Mouse (Mus musculus) common myeloid progenitor, adult 5-6 weeks (primary cell): ENCODE data around the gene Cabp1. TPM values are rescaled to one million over a fixed set of nuclear protein-coding genes. Genes with fewer than 3 reads are reported as not detected.
"Not testable (repeated sequence)": the region's sequence is repeated elsewhere in the genome, so short reads cannot be mapped to it uniquely, and the experiment has no call there.

Source experiments
- ATAC-seq: replicated peaks from 2 replicates; pipeline ENCODE4 v1.8.0; 2016; ENCODE audit warnings: low read depth, mild to moderate bottlenecking, moderate TSS enrichment, inconsistent platforms; ENCODE audit not compliant: poor library complexity, severe bottlenecking
- total RNA-seq: library from RNA; stranded (forward); fragments of 200-1000, 187-1606 nt; gene quantifications from 2 replicates; pipeline ENCODE4 v1.2.3, GENCODE M21; 2017

The Cabp1 gene
- total RNA-seq, 1 experiment from 2014 or later = not detected

DNA sequence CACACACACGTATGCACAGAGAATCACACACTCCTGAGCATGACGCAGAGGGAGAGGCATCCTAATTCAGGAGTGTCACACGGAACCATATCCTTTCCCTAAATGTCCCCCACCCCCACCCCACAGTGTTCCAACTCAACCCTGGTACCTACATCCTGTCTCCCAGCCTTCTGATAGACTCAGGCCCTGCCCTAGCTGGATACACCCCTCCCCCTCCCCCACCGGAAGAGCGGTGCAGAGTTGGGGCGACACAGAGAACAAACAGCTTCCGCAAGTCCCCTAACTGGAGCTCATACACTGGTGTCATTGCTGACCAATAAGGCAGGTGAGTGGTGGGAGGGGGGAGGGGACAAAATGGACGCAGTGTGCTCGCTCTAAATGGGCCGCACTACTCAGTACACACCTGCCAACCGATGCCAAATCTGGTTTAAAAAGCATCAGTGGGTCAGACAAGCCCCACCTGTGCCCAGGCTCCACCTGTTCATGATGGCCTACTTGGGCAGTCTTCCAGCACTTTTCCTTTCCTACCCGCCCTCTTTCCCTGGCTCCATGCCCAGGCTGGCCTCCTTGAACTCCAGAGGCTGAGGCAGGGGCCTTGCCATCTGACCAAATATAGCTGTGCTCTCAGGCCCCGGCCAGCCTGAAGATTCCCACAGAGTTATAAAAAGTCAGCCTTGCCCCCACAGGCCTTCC lies 12.8 kb downstream of the Cabp1 start:
- ATAC-seq = no peak

DNA sequence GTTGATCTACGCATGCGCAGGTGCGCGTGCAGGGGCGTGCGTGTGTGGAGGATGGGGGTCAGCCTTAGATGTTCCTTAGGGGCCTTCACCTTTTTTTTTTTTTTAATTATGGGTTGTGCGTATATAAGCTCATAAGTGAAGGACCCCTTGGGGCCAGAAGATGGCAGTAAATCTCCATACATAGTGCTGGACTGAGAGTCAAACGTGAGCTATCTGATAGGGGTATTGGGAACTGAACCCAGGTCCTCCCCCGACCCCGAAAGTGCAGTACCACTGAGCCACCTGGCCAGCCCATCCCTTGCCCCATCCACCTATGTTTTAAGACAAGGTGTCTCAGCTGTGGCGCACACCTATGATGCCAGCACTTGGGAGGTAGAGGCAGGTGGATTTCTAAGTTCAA lies 14.6 kb downstream of the Cabp1 start:
- ATAC-seq = no peak

DNA sequence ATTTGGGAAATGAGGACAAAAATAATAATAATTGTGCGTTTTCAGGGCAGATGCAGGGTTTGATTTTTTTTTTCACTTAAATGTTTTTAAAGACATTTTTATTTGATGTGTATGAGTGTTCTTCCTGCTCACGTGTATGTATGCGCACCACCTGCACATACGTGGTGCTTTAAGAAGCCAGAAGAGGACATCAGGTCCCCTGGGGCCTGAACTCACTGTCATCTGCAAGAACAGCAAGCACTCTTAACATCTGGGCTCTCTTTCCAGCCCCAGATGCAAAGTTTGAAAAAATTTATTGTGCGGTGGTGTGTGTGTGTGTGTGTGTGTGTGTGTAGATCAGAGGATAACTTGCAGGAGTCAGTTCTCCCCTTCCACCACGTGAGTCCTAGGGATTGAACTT lies 16.3 kb downstream of the Cabp1 start:
- ATAC-seq = no peak

DNA sequence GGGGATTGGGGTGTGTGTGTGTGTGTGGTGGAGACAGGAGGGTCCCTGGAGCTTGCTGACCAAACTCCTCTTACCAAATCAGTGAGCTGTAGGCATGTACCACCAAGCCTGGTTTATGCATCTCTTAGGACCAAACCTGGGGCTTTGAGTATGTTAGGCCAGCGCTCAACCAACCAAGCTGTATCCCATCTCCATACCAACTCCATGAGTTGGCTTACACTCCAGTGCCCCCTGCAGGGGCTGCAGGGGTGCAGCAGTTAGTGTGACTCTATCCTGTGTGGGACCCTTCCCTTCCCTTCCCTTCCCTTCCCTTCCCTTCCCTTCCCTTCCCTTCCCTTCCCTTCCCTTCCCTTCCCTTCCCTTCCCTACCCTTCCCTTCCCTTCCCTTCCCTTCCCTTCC lies 19.6 kb downstream of the Cabp1 start:
- ATAC-seq = peak; percentile 45; the same call in 1 of the 2 replicates

DNA sequence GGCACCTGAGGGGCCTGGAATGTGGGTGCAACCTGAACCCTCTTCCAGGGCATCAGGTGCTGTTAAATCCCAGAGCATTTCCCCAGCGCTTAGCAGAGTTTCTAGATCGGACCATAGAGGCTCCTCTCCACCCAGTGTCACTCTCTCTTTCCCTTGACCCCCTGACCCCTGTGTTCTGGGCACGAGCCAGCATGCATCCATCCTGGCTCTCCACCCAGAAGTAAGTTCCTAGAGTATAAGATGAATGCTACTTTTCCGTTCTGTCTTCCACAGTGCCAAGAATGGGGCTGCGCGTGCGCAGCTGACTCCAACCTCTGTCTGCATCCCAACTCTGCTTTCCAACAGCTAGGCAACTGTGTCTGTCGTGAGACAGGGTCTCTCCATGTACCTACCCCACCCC lies 24.0 kb downstream of the Cabp1 start:
- ATAC-seq = no peak

DNA sequence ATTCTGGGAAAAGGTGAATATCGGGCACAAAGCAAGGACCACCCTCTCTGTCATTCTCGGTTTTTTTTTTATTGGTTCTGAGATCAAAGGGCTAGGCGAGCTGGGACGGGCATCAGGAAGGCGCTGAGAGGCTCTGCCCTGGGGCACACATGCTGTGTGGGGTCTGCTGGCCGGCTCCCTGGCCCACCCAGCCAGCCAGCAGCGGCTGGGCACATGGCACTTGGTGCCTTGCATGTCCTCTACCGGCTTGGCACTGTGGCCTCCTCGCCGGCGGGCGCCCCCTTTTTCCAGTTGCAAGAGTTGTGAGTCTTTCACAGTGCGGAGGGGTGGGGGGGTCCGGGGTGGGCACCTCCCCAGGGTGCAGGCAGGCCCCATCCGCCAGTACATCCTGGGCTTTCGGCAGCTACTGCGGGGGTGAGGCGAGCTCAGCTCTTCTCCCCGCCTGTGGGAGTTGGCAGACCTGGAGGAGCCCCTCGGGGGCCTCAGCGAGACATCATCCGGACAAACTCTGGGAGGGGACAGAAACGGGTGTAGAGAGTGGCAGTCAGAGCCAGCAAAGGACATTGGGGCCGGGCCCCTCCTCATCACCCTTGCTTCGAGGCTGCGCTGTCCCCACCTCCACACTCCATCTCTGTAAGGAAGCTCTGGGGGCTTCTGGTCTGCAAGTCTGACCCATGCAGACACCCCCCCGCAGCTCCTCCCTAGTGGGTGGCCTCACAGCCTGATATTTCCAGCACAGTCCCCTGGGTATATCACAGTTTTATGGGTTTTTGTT lies 25.4 kb downstream of the Cabp1 start:
- ATAC-seq = no peak

DNA sequence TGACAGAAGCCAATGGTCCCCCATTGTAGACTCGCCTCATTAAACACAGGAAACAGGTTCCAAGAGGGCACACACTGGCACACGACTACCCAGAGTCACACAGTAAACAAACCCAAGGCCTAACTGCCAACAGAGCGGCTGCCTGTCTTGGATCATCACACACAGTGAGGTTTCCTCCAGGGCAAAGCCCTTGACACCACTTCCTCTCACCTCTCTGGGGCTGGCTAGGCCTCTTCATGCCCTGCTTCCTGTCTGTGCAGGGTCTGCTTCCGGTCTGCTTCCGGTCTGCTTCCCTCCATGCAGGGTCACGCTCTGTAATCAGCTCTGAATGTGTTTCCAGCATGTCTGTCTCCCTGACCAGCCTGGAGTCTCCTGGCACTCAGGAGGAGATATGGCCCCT lies 26.8 kb downstream of the Cabp1 start:
- ATAC-seq = peak; percentile 76

DNA sequence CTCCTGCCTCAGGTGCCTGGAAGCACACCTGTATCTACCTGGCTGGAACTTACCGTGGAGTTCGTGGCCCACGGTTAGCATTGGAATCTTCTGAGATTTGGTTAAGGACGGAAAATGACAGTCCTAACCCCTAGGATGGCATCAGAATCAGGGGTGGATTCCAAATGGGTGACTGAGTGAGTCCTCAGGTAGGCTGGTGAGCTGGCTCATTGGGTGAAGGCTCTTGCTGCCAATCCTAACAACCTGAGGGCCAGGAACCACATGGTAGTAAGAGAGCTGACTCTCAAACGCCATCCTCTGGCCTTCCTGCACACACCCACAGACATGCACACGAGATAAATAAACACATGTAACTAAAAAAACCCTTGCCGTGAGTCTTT lies 27.4 kb downstream of the Cabp1 start:
- no peak for ATAC-seq

DNA sequence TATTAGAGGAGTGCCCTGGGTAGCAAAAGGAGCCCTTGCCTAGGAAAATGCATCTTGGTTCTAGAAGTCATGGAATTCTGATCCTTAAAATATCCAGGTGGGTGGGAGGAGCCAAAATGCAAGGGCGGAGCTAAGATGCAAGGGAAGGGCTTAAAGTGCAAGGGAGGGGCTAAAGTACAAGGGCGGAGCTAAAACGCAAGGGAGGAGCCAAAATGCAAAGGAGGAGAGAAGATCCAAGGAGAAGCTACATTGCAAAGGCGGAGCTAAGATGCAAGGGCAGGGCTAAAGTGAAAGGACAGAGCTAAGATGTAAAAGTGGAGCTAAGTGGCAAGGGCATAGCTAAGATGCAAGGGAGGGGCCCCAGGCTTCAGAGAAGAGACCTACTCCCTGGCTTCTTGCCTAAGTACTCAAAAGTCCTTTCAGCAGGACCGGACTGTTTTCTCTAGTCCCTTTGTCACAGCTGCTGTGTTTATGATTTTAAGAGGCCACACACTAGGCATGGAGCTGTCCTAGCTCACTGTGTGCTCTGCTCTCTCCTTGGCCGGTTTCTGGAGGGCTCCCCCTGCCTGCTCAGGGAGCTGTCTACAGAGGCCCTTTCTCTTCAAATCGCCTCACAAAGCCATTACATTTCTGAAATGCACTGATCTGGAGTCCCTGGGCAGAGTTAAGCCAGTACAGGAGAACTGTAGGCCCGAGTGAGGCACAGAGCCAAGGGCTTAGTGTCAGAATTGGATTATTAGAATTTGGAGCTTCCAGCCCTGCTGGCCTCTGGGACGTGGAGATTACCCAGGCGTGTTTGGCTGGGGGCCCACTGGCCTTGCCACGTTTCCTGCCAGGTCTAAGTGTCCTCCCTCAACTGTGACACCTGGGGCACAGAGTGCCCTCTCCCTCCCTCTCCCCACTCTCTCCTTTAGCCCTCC lies 28.0 kb downstream of the Cabp1 start:
- ATAC-seq = no peak

DNA sequence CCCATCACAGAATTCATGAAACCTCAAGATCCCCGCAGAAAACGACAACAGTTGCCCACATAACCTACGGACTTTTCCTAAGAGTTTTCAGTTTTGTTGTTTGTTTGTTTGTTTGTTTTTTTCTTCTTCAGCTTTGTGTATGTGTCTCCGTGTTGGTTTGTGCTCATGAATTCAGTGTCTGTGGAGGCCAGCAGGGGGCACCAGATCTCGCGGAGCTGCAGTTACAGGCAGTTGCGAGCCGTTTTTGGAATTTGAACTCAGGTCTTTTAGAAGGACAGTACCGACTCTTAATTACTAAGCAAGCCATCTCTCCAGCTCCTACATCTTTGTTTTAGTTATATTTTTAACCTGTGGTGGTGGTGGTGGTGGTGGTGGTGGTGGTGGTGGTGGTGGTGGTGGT lies 28.8 kb downstream of the Cabp1 start:
- no peak for ATAC-seq

DNA sequence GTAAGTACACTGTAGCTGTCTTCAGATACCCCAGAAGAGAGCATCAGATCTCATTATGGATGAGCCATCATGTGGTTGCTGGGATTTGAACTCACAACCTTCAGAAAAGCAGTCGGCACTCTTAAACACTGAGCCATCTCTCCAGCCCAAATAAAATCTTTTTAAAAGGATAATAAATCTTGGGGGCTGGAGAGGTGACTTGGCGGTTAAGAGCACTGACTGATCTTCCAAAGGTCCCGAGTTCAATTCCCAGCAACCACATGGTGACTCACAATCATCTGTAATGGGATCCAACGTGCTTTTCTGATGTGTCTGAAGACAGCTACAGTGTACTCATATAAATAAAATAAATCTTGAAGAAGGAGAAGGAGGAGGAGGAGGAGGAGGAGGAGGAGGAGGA lies 29.7 kb downstream of the Cabp1 start:
- ATAC-seq = not testable (repeated sequence)

DNA sequence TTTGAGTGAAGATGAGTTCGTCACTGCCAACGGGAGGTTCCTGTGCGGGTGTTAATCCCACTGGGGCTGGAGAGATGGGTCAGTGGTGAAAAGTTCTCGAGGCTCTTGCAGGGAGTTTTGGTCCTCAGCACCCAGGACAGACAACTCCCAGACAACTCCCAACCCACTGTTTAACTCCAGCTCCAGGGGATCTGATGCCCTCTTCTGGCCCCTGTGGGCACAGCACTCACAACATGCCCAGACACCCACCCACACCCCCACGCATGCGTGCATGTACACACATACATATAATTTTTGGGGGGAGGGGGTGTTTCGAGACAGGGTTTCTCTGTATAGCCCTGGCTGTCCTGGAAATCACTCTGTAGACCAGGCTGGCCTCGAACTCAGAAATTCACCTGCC lies 30.6 kb downstream of the Cabp1 start:
- no peak for ATAC-seq

DNA sequence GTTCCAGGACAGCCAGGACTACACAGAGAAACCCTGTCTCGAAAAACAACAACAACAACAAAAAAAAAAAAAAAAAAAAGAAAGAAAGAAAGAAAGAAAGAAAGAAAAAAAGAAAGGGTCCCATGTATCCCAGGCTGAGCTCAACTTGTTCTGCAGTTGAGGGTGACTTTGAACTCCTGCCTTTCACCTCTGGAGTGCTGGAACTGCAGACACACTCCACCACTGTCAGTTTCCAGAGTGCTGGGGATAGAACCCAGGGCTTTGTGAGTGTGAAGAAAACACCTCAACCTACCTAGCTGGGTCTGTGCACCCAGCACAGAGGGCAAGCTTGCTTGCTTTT lies 32.3 kb downstream of the Cabp1 start:
- not testable (repeated sequence) for ATAC-seq

DNA sequence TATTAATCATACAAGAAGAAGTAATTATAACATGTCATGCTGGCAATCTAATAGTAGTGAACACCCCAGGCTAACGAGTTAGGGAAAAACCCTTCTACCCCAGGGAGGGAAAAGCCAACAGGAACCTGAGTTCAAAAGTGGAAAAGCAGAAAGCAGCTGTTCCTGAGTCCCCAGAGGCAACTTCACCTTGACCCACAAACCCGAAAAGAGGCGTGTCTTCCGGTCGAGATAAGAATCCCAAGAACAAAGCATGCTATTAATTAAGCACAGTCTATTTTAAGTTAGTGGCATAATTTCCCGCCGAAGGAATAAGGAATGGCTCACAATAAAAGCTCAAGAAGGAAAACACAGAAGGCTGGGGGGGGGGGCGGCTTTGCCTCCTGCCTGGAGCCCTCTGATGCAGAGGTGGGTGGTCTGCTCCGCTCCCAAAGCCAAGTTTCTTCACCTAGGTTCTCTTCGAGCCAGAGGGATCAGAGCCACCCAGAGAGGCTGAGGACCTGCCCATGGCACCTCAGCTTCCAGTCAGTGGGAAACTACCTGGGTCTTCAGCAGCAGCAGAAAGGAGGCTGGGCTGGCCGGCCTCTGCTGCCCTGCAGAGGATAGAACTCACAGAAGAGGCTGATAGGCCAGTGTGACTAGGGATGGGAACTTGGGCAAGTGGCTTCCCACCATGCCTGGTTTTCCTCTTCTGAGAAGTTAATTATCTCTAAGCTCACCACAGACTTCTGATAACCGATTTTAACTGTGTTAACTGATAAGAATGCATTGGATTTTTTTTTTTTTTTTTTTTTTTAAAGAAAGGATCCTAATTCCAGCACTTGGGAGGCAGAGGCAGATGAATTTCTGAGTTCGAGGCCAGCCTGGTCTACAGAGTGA lies 32.9 kb downstream of the Cabp1 start:
- no peak for ATAC-seq

DNA sequence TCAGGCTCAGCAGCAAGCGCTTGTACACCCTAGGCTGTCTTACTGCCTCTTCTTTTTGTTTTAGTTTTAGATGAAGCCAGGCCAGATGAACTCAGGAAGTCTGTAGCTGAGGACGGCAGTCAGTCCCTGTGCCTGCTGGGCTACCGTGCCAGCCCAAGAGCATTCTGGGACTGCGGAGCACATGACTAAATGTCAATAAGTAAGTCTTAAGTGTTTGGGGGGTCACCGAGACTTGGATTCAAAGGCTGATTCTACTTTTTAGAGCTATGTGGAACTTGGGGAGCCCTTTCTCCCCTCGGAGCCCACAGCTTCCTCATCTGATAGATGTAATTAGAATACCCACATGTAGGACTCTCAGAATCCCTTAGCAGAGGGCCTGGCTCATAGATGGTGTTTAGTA lies 33.5 kb downstream of the Cabp1 start:
- no peak for ATAC-seq

DNA sequence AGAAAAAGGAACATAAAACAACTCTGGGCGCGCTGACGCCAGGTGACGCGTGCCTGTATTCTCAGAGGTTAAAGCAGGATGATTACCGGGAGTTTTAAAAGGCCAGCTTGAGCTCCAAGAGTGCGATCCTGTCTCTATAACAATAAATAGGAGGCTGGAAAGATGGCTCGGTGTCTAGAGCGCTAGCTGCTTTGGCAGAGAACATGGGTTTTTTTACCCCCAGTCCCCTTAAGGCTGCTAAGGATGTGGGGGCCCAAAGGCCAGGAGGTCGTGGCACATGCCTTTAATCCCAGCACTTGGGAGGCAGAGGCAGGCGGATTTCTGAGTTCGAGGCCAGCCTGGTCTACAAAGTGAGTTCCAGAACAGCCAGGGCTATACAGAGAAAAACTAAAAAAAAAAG lies 35.0 kb downstream of the Cabp1 start:
- ATAC-seq = no peak

DNA sequence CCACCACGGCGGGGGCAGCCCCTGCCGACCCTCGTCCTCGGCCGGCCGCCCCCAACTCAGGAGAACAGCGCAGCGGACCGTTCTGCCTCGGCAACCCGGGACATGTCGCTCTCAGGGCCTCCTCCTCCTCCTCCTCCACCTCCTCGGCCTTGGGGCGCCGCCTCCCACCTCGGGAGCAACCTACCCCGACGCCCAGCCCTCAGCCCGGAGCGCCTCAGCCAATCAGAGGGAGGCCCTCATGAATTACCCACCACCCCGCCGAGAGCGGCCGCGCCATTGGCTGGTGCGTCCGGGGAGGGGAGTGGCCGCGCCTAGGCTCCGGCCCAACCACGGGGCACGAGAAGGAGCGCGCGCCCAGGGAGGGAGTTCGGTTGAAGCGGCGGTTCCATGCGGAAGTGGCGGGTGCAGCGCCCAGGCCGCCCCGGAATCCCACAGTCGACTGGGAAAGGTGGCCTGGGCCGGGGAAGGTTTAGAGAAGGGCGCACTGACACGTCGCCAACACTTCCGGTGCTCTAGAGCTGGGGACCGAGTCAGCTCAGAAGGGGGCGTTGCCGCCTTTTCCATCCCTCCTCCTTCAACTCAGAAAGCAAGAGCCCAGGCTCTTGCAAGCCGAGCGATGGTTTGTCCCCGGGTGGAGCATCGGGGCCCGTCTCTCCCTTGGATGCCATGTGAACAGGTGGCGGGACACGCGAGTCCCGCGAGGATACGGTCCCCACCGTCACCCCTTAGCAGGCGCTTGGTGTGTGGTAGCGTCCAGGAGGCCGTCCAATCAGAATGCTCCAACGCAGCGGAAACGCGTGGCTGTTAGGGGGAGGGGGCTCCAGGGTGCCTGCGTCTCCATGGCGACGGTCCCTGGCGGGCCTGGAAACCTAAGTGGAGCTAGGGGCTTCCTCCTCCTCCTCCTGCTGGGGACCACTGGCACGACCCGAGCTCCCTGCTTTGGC lies 35.9 kb downstream of the Cabp1 start, which contains the start of gene Mlec:
Gene Mlec, minus strand, starts transcription at position 140 of the 944 bp plus-strand sequence.
- peak; percentile 75 for ATAC-seq

DNA sequence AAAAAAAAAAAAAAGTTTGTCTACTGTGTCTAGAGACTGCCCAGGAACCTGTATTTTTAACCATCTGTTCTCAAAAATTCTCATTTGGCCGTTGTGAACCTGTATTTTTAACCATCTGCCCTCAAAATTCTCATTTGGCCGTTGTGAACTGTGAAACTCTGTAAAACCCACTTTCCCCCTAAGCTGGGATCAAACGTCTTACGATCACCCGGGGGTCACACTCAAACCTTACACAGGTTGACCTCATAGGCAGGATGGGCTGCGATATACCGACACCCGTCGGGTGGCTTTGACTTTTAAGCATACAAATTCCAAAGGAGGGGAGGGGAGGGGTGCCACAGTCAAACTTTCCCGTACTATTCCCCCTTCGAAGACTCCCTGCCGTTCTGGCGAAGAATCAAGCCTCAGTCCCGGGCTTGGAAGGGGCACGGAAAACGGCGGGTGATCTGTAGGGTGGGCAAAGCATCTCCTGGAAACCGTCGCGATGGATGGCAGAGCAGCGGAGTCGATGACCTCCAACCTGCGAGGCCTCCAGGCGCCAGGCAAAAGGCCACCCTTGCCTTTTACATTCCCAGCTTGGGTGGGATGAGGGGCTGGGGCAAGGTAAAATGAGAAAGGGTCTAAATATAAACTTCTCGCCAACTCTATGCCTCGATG lies 37.1 kb downstream of the Cabp1 start:
- no peak for ATAC-seq
